Mouse (Mus musculus) adrenal gland (tissue): Measurements from ENCODE around the gene Ets1.

Experiments
- intact Hi-C: fragments of 180-260 bp; cut with DNase I; formaldehyde crosslinking; loops from one replicate; pipeline ENCODE4 v1.15.1; 2025

Gene Ets1

DNA sequence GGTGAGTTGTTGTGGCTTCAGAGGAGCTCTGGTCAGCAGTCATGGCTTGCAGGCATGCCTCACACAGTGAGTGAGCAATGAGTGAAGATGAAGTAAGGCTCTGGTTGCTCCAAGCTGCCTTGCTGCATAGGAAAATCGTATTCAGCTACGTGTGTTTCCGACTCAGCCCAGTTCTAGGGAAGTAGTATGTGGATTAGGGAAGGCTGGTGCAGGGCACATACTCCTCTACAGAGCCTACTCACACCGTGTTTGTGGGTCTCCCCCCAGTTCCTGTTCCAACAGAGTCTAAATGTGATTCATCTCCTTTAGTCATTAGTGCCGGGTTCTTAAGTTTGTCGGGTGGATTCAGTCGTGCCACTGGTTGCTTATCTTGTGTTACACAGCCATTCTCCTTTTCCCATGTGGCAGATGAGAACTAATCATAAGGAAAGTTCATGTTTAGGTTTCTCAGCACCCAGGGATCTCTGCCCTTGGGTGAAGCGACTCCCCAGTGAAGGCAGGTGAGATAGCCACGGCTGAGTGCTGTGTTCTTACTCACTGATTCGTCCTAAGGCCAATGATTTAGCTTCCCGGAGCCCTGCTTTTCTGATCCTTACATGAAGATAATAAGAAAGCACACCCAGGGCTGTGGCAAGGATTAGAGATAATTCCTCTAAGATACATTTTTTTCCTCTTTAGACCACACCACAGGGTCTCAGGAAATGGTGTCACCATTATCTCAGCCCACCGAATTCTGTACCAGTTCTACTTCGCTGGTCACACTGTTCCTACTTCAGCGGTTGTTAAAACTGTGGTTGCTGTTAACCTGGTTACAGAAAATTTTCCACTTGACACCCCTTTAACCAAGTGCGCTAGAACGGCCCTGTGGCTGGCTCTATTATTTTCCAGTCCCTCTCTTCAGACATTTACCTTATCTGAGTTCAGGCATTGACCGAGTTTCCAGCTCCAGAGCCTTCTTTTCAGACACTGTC is 74.0 kb downstream of the Ets1 start:
- intact Hi-C loops = no loop called here

DNA sequence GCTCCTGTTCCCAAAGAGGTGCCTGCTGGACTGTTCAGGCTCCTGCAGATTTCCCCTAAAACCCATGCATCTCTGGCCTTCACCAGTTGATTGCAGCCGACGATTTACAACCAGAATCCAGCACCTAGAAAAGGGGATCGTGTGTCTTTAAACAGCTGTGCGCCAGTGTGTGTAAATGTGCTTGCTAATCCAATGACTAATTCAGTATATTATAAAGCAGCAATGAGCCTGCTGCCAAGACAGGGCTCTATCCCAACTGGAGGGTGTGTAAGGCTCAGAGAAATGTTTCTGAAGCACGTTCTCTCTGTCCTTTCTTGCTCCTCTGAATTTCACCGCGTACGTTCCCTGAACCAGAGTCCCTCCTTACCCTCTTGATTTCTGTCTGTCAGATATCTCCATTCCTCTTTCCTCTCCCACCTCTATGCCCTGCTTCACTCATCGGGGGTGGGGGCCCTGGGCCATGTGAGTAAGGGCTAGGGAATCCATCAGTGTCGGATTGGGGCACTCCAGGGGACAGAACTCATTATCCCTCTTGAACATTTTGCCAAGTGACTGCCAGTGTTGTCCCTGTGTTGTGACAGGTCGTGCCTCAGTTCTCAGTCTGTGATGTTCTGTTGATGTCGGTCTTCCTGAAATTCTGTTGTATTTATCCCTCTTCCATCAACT is 75.1 kb downstream of the Ets1 start:
- intact Hi-C loops = no loop called here

DNA sequence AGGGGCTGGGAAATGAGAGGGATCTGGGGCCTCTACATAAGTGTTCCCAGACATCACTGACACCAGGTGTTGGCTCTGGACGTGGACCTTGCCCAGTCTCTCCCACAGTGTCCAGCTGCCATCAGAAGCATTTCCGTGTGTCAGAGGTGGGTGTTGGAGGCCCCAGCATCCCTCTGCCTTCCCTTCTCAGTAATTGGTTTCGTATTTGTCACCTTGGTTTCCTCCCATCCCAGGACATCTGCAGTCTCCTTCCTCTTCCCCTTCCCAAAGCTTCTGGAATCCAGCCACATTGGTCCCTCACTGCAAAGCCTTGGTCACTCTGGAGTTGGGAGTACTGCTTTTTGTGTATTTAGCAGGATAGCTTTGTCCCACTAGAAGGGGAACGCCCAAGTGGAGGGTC is 75.7 kb downstream of the Ets1 start:
- intact Hi-C loops = no loop called here

DNA sequence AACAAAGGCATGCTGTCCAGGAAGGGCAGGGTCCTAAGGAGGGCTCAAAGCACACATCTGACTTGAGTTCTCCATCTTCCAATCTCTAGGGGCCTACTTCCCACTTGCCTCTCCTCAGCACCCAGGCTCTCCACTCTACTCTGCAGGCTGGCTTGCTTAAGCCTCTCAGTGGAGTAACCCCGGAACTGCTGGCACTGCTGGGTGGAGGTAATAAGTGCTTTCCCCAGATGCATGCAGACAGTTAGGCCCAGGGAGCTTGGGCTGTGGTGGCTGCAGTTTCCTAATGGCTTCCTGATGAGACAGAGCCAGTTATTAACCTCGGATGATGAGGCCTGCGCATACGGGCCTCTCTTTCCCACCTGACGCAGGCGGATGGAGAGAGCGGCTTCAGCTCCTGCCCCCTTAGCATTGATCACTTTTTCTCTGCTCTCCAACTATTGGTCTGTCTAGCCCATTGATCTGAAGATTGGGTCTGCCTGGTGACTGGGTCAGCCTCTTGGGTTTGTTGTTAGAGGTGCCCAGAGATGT is 76.4 kb downstream of the Ets1 start:
- intact Hi-C loops = no loop called here

DNA sequence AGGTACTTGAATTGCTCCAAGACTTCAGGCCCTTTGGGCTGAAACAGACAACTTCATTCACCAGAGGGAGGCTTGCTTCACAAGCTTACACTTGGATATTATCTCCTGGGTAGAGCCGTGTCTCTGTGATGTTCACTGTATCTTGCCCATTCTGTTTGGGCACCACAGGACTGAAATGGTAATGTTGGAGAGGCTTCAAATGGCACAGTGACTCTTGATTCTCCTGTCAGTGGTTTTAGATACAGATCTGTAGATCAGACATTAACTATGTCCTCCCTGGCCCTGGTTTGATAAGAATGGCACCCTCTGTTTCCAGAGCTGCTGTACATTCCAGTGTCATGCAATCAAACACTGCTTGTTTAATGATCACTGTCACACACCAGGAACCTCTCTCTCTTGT is 77.1 kb downstream of the Ets1 start:
- intact Hi-C loops = no loop called here

DNA sequence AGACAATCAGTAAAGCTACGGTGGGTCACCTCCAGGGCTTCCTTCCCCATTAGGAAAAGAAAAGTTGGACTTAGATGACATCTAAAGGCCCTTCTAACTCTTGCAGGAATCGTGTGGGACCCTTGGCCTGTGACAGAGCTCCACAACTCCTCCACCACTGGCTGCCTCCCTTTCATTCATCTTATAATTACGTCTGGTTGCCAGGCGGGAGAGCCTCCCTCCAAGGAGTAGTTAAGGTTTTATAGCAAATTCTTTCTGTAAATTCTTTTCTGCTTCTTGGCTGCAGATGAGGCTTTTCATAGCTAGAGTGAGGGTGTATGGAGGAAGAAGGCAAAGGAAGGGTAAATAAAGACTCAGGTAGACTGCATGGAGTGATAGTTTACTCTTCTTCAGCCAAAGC is 77.8 kb downstream of the Ets1 start:
- intact Hi-C loops = no loop called here

DNA sequence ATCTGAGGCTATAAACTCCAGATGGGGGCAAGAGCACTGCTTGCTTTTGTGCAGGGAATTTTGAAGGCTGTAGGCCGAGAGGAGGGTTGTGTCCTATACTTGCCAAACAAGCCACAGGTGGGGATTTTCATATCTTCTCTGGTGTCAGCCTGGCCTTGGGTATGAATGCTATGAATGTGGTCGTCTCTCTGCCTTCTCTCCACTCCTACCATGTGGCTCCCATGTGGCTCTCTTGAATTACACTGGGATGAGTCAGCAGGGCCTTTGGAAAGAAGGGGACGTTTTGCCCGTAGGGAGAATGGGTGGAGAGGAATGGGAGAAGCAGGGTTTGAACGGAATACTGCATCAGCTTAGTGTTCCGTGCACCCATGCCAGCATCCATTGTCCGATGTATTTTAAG is 78.5 kb downstream of the Ets1 start:
- intact Hi-C loops = no loop called here

DNA sequence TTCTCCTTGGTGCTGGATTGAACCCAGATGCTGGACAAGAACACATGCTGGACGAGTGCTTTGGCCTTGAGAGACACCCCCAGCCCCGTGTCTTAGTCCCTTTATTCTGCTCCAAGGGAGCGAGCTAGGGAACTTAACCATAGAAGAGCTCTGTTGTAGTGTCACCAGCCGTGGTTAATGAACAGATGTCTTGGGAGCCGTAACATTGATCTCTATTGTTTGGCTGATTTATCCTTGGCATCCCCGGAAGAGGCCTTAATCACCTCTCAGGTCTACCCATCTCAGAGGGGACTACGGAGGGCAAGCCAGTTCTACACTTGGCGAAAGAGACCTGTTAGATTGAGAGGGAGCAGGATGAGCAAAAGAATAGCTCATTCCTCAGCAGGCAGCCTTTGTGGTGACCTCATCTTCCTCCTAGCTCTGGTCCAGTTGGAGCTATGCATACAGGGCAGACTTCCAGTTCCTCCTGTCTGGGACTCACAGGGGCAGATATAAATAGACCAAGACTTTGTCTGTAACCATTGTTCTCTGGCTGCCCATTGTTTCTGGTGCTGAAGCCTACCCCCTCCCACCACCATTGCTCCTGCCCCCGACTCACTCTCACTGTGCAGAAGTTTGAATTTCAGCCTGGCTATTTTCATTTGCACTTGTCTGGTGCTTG is 79.9 kb downstream of the Ets1 start:
- intact Hi-C loops = no loop called here

DNA sequence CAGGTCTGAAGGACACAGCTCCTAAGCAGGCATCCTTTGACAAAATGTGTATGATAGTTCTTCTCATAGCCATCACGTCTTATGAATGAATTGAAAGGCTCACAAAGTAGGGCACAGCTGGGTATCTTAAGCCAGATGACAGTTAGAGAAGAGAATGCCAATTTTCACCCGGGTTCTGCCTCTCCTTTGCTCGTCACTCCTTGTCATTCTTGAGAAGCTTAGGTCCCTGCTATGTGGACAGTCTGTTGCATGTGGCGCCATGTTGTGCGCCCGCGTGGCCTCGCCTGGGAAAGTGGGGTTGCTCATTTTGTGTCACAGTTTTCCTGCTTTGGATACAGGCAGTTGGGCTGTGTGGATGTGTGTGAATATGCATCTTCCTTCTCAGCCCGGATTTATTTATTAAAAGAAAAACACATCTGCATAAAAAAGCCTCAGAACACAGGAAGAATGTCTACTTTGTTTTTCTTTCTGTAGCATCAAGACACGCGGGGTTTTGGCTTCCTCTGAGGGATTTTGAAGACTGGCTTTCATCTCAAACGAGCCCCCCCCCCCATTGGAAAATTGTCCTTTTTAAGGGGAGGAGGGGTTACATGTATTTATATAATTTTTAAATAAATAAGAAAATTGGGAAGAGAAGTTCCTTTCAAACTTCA is 81.4 kb downstream of the Ets1 start:
- intact Hi-C loops = no loop called here

DNA sequence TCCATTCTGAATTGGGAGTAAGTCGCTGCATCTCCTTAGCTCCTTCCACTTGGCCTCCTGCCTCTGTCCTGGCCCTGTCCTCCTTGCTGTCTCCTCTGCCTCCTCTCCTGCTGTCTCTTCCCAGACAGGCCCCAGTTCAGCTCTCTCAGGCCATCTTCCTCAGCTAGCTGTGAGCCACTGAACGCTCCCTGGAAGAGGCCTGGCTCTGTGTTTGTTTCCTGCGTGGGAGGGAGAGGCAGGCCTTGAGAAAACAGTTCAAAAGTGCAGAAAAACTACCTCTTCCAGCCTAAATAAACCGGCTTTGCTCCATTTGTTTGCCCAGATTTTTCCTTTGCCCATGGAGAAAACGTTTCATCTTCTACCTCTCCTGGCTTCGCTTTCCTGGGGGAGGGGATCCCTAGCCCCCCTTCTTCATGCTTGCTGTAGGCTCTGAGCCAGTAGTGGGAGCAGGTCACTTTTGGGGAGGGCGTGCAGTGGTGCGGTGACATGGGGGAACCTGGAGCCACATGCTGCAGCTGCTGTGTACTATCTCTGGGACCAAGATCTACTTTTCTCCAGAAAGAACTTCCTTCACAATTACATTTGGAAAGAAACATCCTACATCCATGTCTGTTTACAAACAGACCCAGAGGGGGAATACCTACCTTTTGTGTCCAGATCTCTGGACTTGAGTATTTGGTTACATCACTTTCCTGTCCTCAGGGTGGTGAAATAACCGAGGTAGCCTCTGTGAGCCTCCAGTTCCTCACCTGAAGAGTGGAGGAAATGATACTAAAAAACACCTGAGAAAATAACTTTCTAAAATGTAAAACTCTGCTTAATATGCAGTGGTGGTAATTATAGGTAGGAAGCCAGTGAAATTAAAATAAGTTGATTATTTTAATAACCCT is 82.2 kb downstream of the Ets1 start:
- intact Hi-C loops = no loop called here

DNA sequence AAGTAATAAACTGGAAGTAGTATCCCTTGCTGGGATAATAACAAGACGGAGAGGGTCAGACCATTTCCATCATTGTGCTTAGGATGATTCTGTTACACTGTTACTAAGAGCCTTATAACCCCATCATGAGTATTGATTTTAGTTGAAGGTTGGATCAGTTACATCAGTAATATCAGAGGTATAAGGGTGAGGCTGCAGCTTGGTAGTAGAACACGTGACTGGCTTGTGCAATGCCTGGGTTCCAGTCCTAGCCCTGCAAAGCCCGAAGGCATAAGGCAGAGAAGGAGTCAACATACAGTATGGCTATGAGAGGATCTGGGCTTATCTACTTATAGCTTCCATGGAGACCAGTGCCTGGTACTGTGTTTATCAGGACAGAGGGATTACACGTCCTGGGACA is 82.8 kb downstream of the Ets1 start:
- intact Hi-C loops = no loop called here

DNA sequence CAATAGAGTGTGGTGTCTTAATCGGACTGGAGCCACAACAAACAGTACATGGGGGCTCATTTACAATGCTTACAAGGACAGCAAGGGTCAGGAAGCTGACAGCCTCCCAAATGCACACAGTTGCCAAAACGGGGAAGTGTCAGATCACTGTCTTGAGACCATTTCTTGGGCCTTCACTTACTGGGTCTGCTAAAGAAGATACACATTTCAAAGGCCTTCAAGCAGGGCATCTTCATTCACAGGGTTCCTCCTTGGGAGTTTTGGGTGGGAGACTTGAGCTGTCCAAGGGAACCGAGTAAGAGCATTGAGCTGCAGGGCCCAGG is 83.9 kb downstream of the Ets1 start:
- intact Hi-C loops = no loop called here

DNA sequence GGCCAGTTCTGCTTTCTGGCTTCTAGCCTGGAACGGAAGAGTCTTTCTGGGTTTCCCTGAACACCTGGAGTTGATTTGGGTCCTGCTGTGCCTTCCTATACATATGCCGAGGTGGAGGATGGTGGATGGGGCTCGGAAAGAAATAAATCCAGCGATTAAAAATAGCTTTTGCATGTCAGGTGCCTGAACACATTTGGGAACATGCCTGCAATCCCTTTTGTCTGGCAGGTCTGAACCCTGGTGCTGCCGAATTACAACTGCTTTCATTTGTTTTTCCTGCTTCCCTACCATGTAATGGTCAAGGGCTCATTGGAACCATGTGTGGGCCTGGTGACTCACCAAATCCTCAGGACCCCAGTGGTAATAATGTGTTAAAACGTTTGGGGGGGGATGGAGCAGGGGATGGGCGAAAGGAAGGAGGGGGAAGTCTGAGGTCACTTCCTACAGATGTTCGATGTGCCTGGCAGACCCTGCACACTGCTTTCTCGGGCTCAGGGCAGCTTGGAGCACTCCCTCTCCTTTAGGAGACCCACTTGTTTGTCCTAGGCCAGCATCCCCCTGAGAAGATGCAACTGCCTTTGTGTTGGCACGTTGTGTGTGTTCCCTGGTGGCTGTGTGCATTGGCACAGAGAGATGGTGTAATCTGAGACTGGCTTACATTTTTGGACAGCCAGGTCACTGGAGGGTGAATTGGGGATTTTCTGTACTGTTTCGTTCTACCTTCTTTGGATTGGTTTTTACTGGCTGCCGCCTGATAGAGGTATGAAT is 84.4 kb downstream of the Ets1 start:
- intact Hi-C loops = no loop called here

DNA sequence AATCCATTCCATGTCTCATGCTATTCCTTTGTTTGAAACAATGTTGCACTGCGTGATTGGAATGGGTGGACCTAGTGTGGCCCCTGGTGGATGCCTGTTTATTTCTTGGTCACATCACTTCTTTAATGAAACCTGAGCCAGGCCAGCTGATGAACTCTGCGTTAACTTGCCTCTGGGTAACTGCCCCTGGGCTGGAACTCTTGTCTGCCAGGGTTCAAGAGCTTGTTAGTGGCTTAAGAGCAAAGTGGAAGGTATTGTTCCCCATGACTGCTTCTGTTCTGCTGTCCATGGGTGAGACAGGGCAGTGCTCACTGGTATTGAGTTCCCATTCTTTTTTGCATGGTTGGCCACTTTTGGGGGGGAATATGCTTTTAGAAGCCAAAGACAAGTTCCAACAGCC is 85.1 kb downstream of the Ets1 start:
- intact Hi-C loops = no loop called here

DNA sequence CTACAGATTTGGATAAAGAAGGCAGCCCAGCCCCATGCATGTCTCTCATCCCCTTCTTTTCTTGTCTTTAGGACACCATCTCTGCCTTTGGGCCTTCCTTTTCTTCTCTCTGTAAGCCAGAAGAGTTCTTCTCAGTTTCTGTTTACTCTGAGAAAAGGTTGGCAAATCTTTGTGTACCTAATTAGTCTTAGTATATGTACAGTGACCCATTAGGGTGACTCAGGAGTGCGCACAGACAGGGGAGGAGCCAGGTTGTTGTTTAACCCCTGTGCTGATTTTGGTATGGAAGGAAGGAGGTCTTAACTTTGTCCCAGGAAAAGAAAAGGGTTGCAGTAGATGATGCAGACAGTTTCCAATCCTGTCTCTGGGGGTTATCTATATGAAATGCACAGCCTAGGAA is 86.2 kb downstream of the Ets1 start:
- intact Hi-C loops = no loop called here

DNA sequence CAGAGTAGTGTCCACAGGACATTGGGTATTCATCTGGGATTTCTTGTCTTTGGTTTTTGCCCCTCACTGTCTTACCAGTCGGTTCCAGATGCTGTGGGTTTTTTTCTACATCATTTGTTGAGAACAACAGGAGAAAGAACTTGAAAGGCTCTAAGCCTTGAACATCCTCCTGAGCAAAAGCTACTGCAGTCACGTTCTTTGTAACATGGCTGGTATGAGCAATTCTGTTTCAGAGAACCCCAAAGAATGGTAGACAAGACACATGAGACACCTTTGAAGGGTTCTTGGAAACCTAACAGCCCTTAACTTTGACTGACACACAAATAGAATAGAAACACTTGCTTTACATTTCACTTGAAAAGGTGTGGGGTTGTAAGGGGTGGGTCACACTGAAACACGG is 86.9 kb downstream of the Ets1 start:
- intact Hi-C loops = no loop called here

DNA sequence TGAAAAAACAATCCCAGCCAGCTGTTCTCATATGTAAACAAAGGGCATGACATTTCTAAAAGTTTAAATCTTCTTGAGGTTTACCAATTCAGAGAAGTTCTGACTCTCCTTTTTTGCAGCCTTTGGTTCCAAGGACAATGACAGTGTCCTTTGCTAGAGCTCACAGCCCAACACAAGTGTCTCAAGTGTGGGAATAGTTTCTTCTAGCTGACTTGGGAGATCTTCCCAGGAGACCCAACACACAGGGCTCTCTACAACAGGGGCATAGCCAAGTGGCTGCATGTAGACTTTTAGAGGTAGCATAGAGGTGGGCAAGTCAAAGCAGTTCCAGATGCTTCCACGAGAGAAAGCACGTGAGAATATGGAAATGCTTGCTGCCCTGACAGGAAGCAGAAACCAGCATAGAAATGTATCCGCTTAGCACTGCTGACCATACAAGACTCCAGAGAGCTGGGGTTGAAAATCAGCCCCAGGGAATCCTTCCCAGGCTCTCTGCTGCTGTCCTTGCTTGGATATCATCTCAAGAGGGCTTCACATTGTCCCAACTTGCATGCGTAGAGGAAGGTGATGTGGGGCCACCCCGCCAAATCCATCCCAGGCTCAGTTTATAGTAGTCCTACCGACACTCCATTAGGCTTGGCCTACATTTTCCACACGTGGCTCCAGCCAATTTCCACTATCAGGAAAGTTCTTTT is 88.3 kb downstream of the Ets1 start:
- intact Hi-C loops = no loop called here

DNA sequence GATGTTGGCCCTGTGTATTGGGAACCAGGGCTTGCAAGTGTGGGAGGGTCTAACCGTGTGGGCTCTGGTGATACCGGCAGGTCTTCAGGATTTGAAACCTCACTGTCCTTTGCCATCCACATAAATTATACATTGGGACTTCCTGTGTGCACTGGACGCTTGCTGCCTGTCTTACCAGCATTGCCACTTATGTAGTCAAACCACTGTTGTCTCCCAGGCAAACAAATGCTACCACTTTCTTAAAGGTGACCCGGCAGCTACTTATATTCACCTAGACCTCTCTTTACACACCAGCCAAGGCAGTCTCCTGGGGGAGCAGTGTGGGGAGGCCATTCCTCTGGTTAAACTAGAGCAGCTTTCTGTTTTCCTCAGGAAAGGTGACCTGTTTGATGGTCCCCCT is 89.9 kb downstream of the Ets1 start:
- intact Hi-C loops = no loop called here

DNA sequence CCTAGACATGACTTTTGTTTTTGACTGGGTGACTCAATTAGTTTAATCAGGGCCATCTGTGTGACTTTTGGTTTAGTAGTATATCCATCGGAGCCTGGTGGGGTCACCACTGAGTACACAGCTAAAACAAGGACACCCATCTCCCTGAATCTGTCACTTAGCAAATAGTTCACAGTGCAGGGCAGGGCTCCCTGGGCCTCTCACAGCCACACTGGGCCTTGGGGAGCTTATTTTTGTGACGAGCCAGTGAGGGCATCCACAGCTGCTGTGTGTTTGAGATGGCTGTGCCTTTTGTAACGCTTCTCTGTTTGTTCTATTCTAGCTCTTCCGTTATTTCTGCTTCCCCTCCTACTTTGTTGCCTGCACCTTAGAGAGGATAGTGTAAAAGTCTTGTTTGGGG is 90.6 kb downstream of the Ets1 start:
- intact Hi-C loops = no loop called here
